ENCODE assay signal across 17 mouse cellular contexts in the genomic region with DNA sequence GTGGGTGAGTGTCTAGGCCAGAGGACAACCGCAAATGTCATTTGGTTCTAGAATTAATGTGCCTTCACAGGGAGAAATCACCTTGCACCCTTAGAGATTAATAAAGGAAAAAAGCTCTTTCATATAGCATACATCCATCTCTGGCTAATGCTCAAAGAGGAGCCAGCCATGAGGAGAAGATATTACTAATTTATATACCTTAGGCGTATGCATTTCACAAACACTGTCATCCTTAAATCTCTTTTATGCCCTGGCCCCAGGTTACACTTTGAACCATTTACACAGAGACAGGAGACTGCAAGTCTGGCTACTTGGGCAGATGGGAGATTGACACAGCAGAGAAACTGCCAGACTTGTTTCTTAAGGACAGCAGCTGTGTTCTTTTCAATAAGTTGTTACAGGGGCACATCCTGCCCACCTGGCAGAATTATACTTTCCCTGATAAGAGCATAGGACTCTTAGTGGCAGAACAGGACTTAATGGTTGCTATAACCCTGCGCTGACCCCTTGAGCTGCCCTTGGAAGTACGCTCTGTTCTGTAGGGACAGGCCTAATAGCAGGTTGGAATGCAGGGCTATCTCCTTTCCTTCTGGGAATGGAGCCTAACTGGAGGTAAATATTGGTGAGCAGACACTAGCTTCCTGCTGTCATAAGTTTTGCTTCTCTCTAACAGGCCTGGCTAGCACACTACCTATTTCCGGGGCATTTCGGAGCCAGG. TPM values are rescaled to one million over a fixed set of nuclear protein-coding genes. Genes with fewer than 3 reads are reported as not detected.
DNase-seq lines count a peak whose midpoint lies in the region; ATAC-seq and TF ChIP-seq lines count a peak whose summit lies in the region.
"Had no signal": no experiment of that assay in that cellular context is flagged by ENCODE, and none has a peak within 500 bp of the region (broad histone marks: within the 10 kb centered on the region; RNA-seq: fewer than 3 reads in every experiment).

No protein-coding gene starts in this region.

- H3K36me3 ChIP-seq in lung, postnatal 0 days (ENCODE audit: insufficient read depth, low read length) = no peaks in the 10 kb centered on the region
- no peaks in the 10 kb centered on the region for H3K36me3 ChIP-seq in forebrain, embryonic 15.5 days
- H3K36me3 ChIP-seq: midbrain, embryonic 10.5 days had no signal

- H3K4me2 ChIP-seq in lung, postnatal 0 days (replicated peaks; ENCODE audit: low read depth, low read length) = no peak overlapping the region
- no peak overlapping the region for H3K4me2 ChIP-seq in forebrain, embryonic 15.5 days (replicated peaks)
- H3K4me2 ChIP-seq: forebrain, embryonic 13.5 days had no signal

- no peak for TF ChIP-seq CTCF in lung, postnatal 0 days (IDR thresholded peaks at IDR 0.05)

- no peak overlapping the region for H3K9ac ChIP-seq in lung, postnatal 0 days (replicated peaks; ENCODE audit: low read depth)
- H3K9ac ChIP-seq in forebrain, embryonic 15.5 days (replicated peaks) = no peak overlapping the region
- H3K9ac ChIP-seq: forebrain, embryonic 13.5 days had no signal

- no peaks in the 10 kb centered on the region for H3K9me3 ChIP-seq in lung, postnatal 0 days (ENCODE audit: low read length)
- H3K9me3 ChIP-seq in forebrain, embryonic 15.5 days = no peaks in the 10 kb centered on the region
- H3K9me3 ChIP-seq: forebrain, embryonic 13.5 days; midbrain, embryonic 10.5 days had no signal

- TF ChIP-seq EP300 in lung, postnatal 0 days (IDR thresholded peaks at IDR 0.05) = no peak

- ATAC-seq in lung, postnatal 0 days = no peak
- ATAC-seq in forebrain, embryonic 15.5 days (replicated peaks) = no peak
- ATAC-seq: forebrain, embryonic 13.5 days; hindbrain, embryonic 16.5 days; Patski had no signal

- H3K27ac ChIP-seq in lung, postnatal 0 days (ENCODE audit: low read length) = no peak overlapping the region
- H3K27ac ChIP-seq in forebrain, embryonic 15.5 days (replicated peaks) = no peak overlapping the region
- H3K27ac ChIP-seq: forebrain, embryonic 13.5 days; midbrain, embryonic 10.5 days had no signal

- H3K4me1 ChIP-seq in lung, postnatal 0 days (ENCODE audit: insufficient read depth, low read depth, low read length) = peaks cover 7% of the 10 kb centered on the region
- H3K4me1 ChIP-seq in forebrain, embryonic 15.5 days = 0 out of 2 replicates have a peak, but pooled peaks cover 2% of the 10 kb centered on the region
- H3K4me1 ChIP-seq: forebrain, embryonic 13.5 days had no signal

- no peak overlapping the region for H3K4me3 ChIP-seq in lung, postnatal 0 days (ENCODE audit: low read depth, low read length)
- H3K4me3 ChIP-seq in forebrain, embryonic 15.5 days = no peak overlapping the region
- H3K4me3 ChIP-seq: forebrain, embryonic 13.5 days; midbrain, embryonic 10.5 days had no signal

- DNase-seq in heart, adult 11 months = peak; percentile 95
- DNase-seq in heart, postnatal 4 days = no peak
- DNase-seq in lung, postnatal 0 days (ENCODE audit: low spot score) = peak; percentile 37
- DNase-seq in lung, postnatal 10 days = no peak
- peak; percentile 97 for DNase-seq in gonadal fat pad, adult 2 months (ENCODE audit: low read depth)
- peak; percentile 60 for DNase-seq in skeletal muscle tissue, adult 2 months (ENCODE audit: low read depth, low spot score)
- DNase-seq in adrenal gland, postnatal 10 days = no peak
- DNase-seq: adrenal gland, postnatal 14 days; cerebellum, postnatal 10 days had no signal

- H3K27me3 ChIP-seq in lung, postnatal 0 days (replicated peaks; ENCODE audit: insufficient read depth, low read length) = no peaks in the 10 kb centered on the region
- H3K27me3 ChIP-seq in forebrain, embryonic 15.5 days = no peaks in the 10 kb centered on the region
- H3K27me3 ChIP-seq: forebrain, embryonic 13.5 days; Patski had no signal

- 57% methylated on average over 6 of the region's 6 CpGs for WGBS in lung, postnatal 0 days
- WGBS in forebrain, embryonic 15.5 days = 94% methylated on average over 6 of the region's 6 CpGs

RNA-seq across cellular contexts. Expression of gene Adh6a, which starts 9.2 kb away (rescaled TPM):
- not detected for total RNA-seq in heart, postnatal 4 days (2021)
- polyA plus RNA-seq in lung, postnatal 0 days (2015; fragmentation: Nextera tagmentation; extraction: Ambion mirVana) = 0.20 TPM in 1 of 2 replicates, not detected in the other
- polyA plus RNA-seq in gonadal fat pad, adult 2 months (2012; rRNA removed) = 0.26 TPM in 1 of 2 replicates, not detected in the other
- not detected in 2 replicates for polyA plus RNA-seq in forebrain, embryonic 15.5 days (2015; fragmentation: Nextera tagmentation; extraction: Ambion mirVana)
- under 1 TPM in 1 of 2 experiments, not detected in 1; 0.21 TPM for total RNA-seq in adrenal gland, postnatal 10 days (2021)
- total RNA-seq: adrenal gland, postnatal 14 days; layer of hippocampus, postnatal 10 days had no signal
- polyA plus RNA-seq: C2C12; forebrain, embryonic 13.5 days; hindbrain, embryonic 16.5 days; midbrain, embryonic 10.5 days; stomach, embryonic 14.5 days had no signal

RNA-seq across cellular contexts. Expression of gene Adh6b, which starts 37.6 kb away (rescaled TPM):
- total RNA-seq in heart, postnatal 4 days (2021) = 1 to 10 TPM; 2.6 to 4.0 TPM
- polyA plus RNA-seq in lung, postnatal 0 days (2015; fragmentation: Nextera tagmentation; extraction: Ambion mirVana) = 0.07 TPM in 1 of 2 replicates, not detected in the other
- 1.2 and 2.0 TPM in 2 replicates for polyA plus RNA-seq in gonadal fat pad, adult 2 months (2012; rRNA removed)
- 0.13 and 0.17 TPM in 2 replicates for polyA plus RNA-seq in forebrain, embryonic 15.5 days (2015; fragmentation: Nextera tagmentation; extraction: Ambion mirVana)
- 1 to 10 TPM; 1.1 to 1.2 TPM for total RNA-seq in adrenal gland, postnatal 10 days (2021)
- polyA plus RNA-seq: C2C12; hindbrain, embryonic 16.5 days; stomach, embryonic 14.5 days had no signal

RNA-seq across cellular contexts. Expression of gene Adh1, which starts 43.1 kb away (rescaled TPM):
- total RNA-seq in heart, postnatal 4 days (2021) = 10 to 100 TPM; 13.3 to 13.5 TPM
- polyA plus RNA-seq in lung, postnatal 0 days (2015; fragmentation: Nextera tagmentation; extraction: Ambion mirVana) = 801 and 895 TPM in 2 replicates
- polyA plus RNA-seq in gonadal fat pad, adult 2 months (2012; rRNA removed) = 212 and 290 TPM in 2 replicates
- 0.56 and 0.57 TPM in 2 replicates for polyA plus RNA-seq in forebrain, embryonic 15.5 days (2015; fragmentation: Nextera tagmentation; extraction: Ambion mirVana)
- 1,000 to 10,000 TPM; 2,760 to 3,266 TPM for total RNA-seq in adrenal gland, postnatal 10 days (2021)

Comparison
In these comparisons a context has a peak if more than half of its experiments do, and no peak if none do; other contexts are left out.
1. DNase-seq: peak in heart, adult 11 months (single experiment), lung, postnatal 0 days (single experiment), gonadal fat pad, adult 2 months (single experiment) and skeletal muscle tissue, adult 2 months (single experiment); none in heart, postnatal 4 days (single experiment), lung, postnatal 10 days (single experiment) and adrenal gland, postnatal 10 days (single experiment).
2. RNA of gene Adh1, which starts 43.1 kb away (polyA plus RNA-seq): 801 to 895 TPM in lung, postnatal 0 days and 212 to 290 TPM in gonadal fat pad, adult 2 months; 0.56 to 0.57 TPM in forebrain, embryonic 15.5 days; every median in the first group is over 100 times any median in the second.